19 mouse cellular contexts compared by ENCODE assay signal in genomic region chr6:145352705-145353104, GRCm38 (mm10).
A peak's percentile ranks its signal among the peaks of the same experiment; 100 is the strongest.
DNase-seq lines count a peak whose midpoint lies in the region; ATAC-seq lines count a peak whose summit lies in the region.
"Had no signal": no experiment of that assay in that cellular context is flagged by ENCODE, and none has a peak within 500 bp of the region (broad histone marks: within the 10 kb centered on the region; RNA-seq: fewer than 3 reads in every experiment).

No protein-coding gene starts in this region.

- H3K9me3 ChIP-seq in liver, embryonic 16.5 days (replicated peaks; ENCODE audit: control insufficient read depth, low read length), result peaks cover 2% of the 10 kb centered on the region; the same call in 1 of the 2 replicates
- H3K9me3 ChIP-seq: embryonic facial prominence, embryonic 12.5 days; forebrain, embryonic 13.5 days; forebrain, embryonic 15.5 days had no signal

- no peak overlapping the region for H3K4me2 ChIP-seq in liver, embryonic 16.5 days (ENCODE audit: low read depth, low read length)
- H3K4me2 ChIP-seq: embryonic facial prominence, embryonic 12.5 days; forebrain, embryonic 13.5 days; forebrain, embryonic 15.5 days had no signal

- ATAC-seq in liver, embryonic 16.5 days (ENCODE audit: low read depth), result peak; percentile 52
- ATAC-seq: activated CD4-positive, CD25-positive, alpha-beta regulatory T cell, adult 4 months; forebrain, embryonic 13.5 days; forebrain, embryonic 15.5 days; forebrain, postnatal 0 days had no signal

- H3K27me3 ChIP-seq in liver, embryonic 16.5 days (ENCODE audit: control insufficient read depth, insufficient read depth, low read depth, low read length), result no peaks in the 10 kb centered on the region
- H3K27me3 ChIP-seq: embryonic facial prominence, embryonic 12.5 days; forebrain, embryonic 13.5 days; forebrain, embryonic 15.5 days had no signal

- no peaks in the 10 kb centered on the region for H3K36me3 ChIP-seq in liver, embryonic 16.5 days (ENCODE audit: control insufficient read depth, insufficient read depth)
- H3K36me3 ChIP-seq: embryonic facial prominence, embryonic 10.5 days; embryonic facial prominence, embryonic 12.5 days; forebrain, embryonic 15.5 days had no signal

- H3K4me3 ChIP-seq in liver, embryonic 16.5 days (ENCODE audit: low read depth, low read length), result no peak overlapping the region
- H3K4me3 ChIP-seq: embryonic facial prominence, embryonic 10.5 days; embryonic facial prominence, embryonic 12.5 days; forebrain, embryonic 13.5 days; forebrain, embryonic 15.5 days had no signal

- no peak for DNase-seq in liver
- peak; percentile 52 for DNase-seq in retina, postnatal 1 day
- no peak for DNase-seq in retina, embryonic 14.5 days (ENCODE audit: low spot score)
- DNase-seq in frontal cortex, postnatal 14 days (ENCODE audit: low spot score in 2 of 2), result no peak
- DNase-seq: adrenal gland, adult 8-10 months; adrenal gland, postnatal 14 days; adrenal gland, postnatal 36 days; cerebellum, adult 11-12 months; cerebellum, adult 2 months; cerebellum, adult 9-10 months; cerebellum, postnatal 10 days; cerebellum, postnatal 25 days; forebrain, postnatal 0 days had no signal

- H3K4me1 ChIP-seq in liver, embryonic 16.5 days (ENCODE audit: control insufficient read depth, low read depth, low read length), result peaks cover 8% of the 10 kb centered on the region
- H3K4me1 ChIP-seq: forebrain, embryonic 13.5 days; forebrain, embryonic 15.5 days had no signal

- no peak overlapping the region for H3K9ac ChIP-seq in liver, embryonic 16.5 days (ENCODE audit: low read depth, low read length)
- H3K9ac ChIP-seq: embryonic facial prominence, embryonic 12.5 days; forebrain, embryonic 13.5 days; forebrain, embryonic 15.5 days; forebrain, postnatal 0 days had no signal

- H3K27ac ChIP-seq in liver, embryonic 16.5 days (ENCODE audit: low read length), result no peak overlapping the region; the same call in 1 of the 2 replicates
- H3K27ac ChIP-seq: embryonic facial prominence, embryonic 10.5 days; embryonic facial prominence, embryonic 12.5 days; forebrain, embryonic 13.5 days; forebrain, embryonic 15.5 days had no signal

- 5% methylated on average over 1 of the region's 1 CpGs for WGBS in liver, embryonic 16.5 days (ENCODE audit: insufficient replicate concordance)
